Mouse (Mus musculus): ENCODE measurements around the gene Eif5. TPM values are rescaled to one million over a fixed set of nuclear protein-coding genes. Genes with fewer than 3 reads are reported as not detected.

Eif5 gene
- polyA plus RNA-seq (2014; fragmentation: Illumina TruSeq; extraction: RNeasy Lipid Tissue Mini Kit (QIAGEN cat#74804); ENCODE audit: low read depth, low replicate concordance), result 177 TPM

DNA sequence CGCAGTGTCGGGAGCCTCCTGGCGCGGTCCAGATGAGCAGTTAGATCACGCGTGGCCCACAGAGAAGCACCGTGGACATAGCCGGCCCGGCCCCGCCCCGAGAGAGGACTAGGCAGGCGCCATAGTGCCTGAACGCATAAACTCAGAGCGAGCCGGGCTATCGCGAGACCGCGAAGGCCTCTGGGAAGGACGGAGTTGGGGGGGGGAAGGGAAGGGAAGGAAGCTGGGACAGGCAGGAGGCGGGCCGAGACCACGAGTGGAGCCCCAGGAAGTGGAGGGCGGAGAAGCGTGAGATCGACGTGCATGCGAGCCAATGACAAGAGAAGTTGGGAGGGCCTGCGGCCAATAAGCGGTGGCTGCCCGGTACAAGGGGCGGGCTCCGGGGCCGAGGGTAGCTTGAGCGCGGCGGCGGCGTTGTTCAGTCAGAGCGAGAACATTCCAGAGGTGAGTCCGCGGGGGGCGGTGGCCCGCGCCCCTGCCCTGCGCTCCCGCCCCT lies at the start of gene Eif5:
TSS of gene Eif5 (plus strand) at position 221 of the 496 bp plus-strand sequence.

GRCm38 (mm10) chr12:111574074-111574886 lies 36.5 kb downstream of the Eif5 start, which contains the start of gene Mark3:
TSS of gene Mark3 (plus strand) at chr12:111574523.

Other genes with a start within 250 kb of the Eif5 start
- gene Cdc42bpb, start 160.3 kb upstream of the Eif5 start, polyA plus RNA-seq (2014; fragmentation: Illumina TruSeq; extraction: RNeasy Lipid Tissue Mini Kit (QIAGEN cat#74804); ENCODE audit: low read depth, low replicate concordance), result 65.8 TPM
- gene Lbhd2, start 131.2 kb upstream of the Eif5 start, polyA plus RNA-seq (2014; fragmentation: Illumina TruSeq; extraction: RNeasy Lipid Tissue Mini Kit (QIAGEN cat#74804); ENCODE audit: low read depth, low replicate concordance), result not detected
- 13.6 TPM for gene Exoc3l4, start 121.0 kb upstream of the Eif5 start, polyA plus RNA-seq (2014; fragmentation: Illumina TruSeq; extraction: RNeasy Lipid Tissue Mini Kit (QIAGEN cat#74804); ENCODE audit: low read depth, low replicate concordance)
- gene Tnfaip2, start 95.5 kb upstream of the Eif5 start, polyA plus RNA-seq (2014; fragmentation: Illumina TruSeq; extraction: RNeasy Lipid Tissue Mini Kit (QIAGEN cat#74804); ENCODE audit: low read depth, low replicate concordance), result 16.3 TPM
- gene Gm266, start 52.2 kb upstream of the Eif5 start, polyA plus RNA-seq (2014; fragmentation: Illumina TruSeq; extraction: RNeasy Lipid Tissue Mini Kit (QIAGEN cat#74804); ENCODE audit: low read depth, low replicate concordance), result 28.3 TPM
- gene Mark3, start 36.5 kb downstream of the Eif5 start, polyA plus RNA-seq (2014; fragmentation: Illumina TruSeq; extraction: RNeasy Lipid Tissue Mini Kit (QIAGEN cat#74804); ENCODE audit: low read depth, low replicate concordance), result 37.2 TPM
- 155 TPM for gene Ckb, start 134.3 kb downstream of the Eif5 start, polyA plus RNA-seq (2014; fragmentation: Illumina TruSeq; extraction: RNeasy Lipid Tissue Mini Kit (QIAGEN cat#74804); ENCODE audit: low read depth, low replicate concordance)
- gene Trmt61a, start 140.1 kb downstream of the Eif5 start, polyA plus RNA-seq (2014; fragmentation: Illumina TruSeq; extraction: RNeasy Lipid Tissue Mini Kit (QIAGEN cat#74804); ENCODE audit: low read depth, low replicate concordance), result 16.5 TPM
- gene Bag5, start 175.2 kb downstream of the Eif5 start, polyA plus RNA-seq (2014; fragmentation: Illumina TruSeq; extraction: RNeasy Lipid Tissue Mini Kit (QIAGEN cat#74804); ENCODE audit: low read depth, low replicate concordance), result 35.6 TPM
- 61.8 TPM for gene Apopt1, start 175.2 kb downstream of the Eif5 start, polyA plus RNA-seq (2014; fragmentation: Illumina TruSeq; extraction: RNeasy Lipid Tissue Mini Kit (QIAGEN cat#74804); ENCODE audit: low read depth, low replicate concordance)
- gene Klc1, start 220.8 kb downstream of the Eif5 start, polyA plus RNA-seq (2014; fragmentation: Illumina TruSeq; extraction: RNeasy Lipid Tissue Mini Kit (QIAGEN cat#74804); ENCODE audit: low read depth, low replicate concordance), result 61.9 TPM

Data from adipose tissue, adult 10 weeks (tissue).